Mouse (Mus musculus) forebrain, postnatal 0 days (tissue): ENCODE results near the gene Faah. TPM values are rescaled to one million over a fixed set of nuclear protein-coding genes. Genes with fewer than 3 reads are reported as not detected.

Experiments
- ATAC-seq: fragments of 200-750 bp; cut with Nextera tagmentation; 2 replicates; pipeline ENCODE4 v1.8.0; 2017; ENCODE audit warnings: mild to moderate bottlenecking, moderate library complexity
- DNase-seq: peaks from one replicate; pipeline ENCODE4 v3.0.0-alpha.2; 2015
- H3K27ac ChIP-seq: fragments of 300-500 bp; sonication (generic); 2 replicates; pipeline ENCODE4 v1.5.1; 2014; ENCODE audit warnings: low read depth, mild to moderate bottlenecking, antibody characterized with exemption, low read length, moderate library complexity, mixed read lengths
- H3K27me3 ChIP-seq: fragments of 300-500 bp; sonication (generic); 2 replicates; pipeline ENCODE4 v1.6.1; 2014; ENCODE audit warnings: mild to moderate bottlenecking, low read length, mixed read lengths; ENCODE audit not compliant: insufficient read depth
- H3K36me3 ChIP-seq: fragments of 300-500 bp; sonication (generic); 2 replicates; pipeline ENCODE4 v1.6.1; 2014; ENCODE audit warnings: mild to moderate bottlenecking, moderate library complexity; ENCODE audit not compliant: insufficient read depth
- H3K4me1 ChIP-seq: fragments of 300-500 bp; sonication (generic); 2 replicates; pipeline ENCODE4 v1.6.1; 2014; ENCODE audit warnings: antibody characterized with exemption; ENCODE audit not compliant: insufficient read depth
- H3K4me2 ChIP-seq: fragments of 300-500 bp; sonication (generic); 2 replicates; pipeline ENCODE4 v1.6.1; 2014; ENCODE audit warnings: low read depth, mild to moderate bottlenecking, moderate library complexity
- H3K4me3 ChIP-seq: fragments of 300-500 bp; sonication (generic); 2 replicates; pipeline ENCODE4 v1.5.1; 2014; ENCODE audit warnings: low read depth, low read length, mixed read lengths
- H3K9ac ChIP-seq: fragments of 300-500 bp; sonication (generic); 2 replicates; pipeline ENCODE4 v1.6.1; 2014; ENCODE audit warnings: mild to moderate bottlenecking
- H3K9me3 ChIP-seq: fragments of 300-500 bp; sonication (generic); 2 replicates; pipeline ENCODE4 v1.6.1; 2016; ENCODE audit warnings: low read length
- CTCF ChIP-seq: sonication (generic); IDR thresholded peaks from 2 replicates; pipeline ENCODE4 v1.5.1; 2016; ENCODE audit warnings: antibody characterized with exemption, control low read depth, low read depth
- WGBS: fragments of 180-500 bp; shearing (Covaris S2); extraction: QIAGEN DNeasy Blood & Tissue Kit; methylation state at CpG from one replicate; pipeline ENCODE4 v1.1.7; 2014; 5-methylcytosine and 5-hydroxymethylcytosine counted together
- polyA plus RNA-seq: library from polyadenylated mRNA; unstranded; fragments of >200 nt; fragmentation: Nextera tagmentation; extraction: Ambion mirVana; gene quantifications from 2 replicates; pipeline ENCODE4 v1.2.1, GENCODE M21; 2015
- total RNA-seq: library from RNA; depleted of rRNA; stranded (reverse); fragments of >200 nt; gene quantifications from 2 replicates; pipeline ENCODE4 v1.2.3, GENCODE M21; 2014

Faah gene
- total and polyA plus RNA-seq, 2 experiments from 2014 or later, result 25.4 to 42.7 TPM

DNA sequence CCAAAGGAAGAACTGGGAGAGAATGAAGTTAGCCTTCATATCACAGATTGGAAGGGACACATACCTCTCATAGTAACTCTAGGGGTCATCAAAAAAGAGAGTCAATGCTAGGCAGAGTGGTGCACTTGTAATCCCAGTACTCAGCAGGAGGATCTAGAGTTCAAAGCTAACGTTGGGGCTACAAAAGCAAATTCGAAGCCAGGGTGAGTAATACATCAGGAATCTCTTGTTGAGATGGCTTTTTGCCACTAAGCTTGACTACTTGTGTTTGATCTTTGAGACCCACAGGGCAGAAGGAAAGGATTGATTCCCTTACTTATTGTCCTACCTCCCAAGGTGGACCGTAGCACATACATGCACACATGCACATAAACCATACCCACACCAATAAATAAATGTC, 31.5 kb upstream of the Faah start:
- no peak for TF ChIP-seq CTCF
- Histone ChIP-seq H3K36me3 (no peaks in the 10 kb centered on the region), H3K27me3 (no peaks in the 10 kb centered on the region), H3K9ac (no peak overlapping the region), H3K4me2 (no peak overlapping the region), H3K4me1 (peaks cover 3% of the 10 kb centered on the region; the same call in 1 of the 2 replicates), H3K9me3 (no peaks in the 10 kb centered on the region), H3K27ac (no peak overlapping the region), H3K4me3 (no peak overlapping the region)
- ATAC-seq (no peak), DNase-seq (no peak)
- 81% methylated on average over 3 of the region's 3 CpGs for WGBS

DNA sequence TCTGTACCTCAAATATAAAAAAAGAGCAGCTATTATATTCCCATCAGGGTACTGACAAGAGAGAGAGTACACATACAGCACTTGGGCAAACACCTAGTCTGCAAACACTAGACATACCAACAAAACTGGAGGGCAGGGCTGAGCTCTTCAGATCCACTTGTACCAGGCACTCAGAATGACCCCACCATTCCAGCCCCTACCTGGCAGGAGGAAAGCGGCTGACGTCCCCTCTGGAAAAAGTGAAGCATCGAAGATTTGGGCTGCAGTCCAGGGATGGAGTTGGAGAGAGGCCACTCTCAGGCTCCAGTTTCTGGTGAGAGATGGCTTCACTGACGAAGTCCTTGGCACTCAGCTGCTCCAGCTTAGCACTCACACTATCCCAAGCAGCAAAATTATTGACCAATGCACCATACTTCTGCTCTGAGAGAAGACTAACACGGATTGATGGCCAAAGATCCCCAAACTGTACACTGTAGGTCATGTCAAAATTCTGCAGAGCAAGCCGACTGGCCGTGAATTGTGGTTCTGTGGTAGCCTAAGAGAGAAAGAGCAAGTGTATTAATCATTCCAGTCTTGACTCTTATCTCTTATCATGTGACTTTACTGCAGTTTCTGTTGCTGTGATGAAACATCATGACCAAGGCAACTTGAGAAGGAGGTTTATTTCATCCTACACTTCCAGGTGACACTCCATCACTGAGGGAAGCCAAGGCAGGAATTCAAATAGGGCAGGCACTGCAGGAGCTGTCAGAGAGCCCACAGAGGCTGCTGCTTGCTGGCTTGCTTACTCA, 30.6 kb upstream of the Faah start:
- Histone ChIP-seq H3K36me3 (no peaks in the 10 kb centered on the region), H3K27me3 (no peaks in the 10 kb centered on the region), H3K4me2 (no peak overlapping the region), H3K4me1 (peaks cover 3% of the 10 kb centered on the region; the same call in 1 of the 2 replicates), H3K9me3 (no peaks in the 10 kb centered on the region), H3K9ac (no peak overlapping the region), H3K27ac (no peak overlapping the region), H3K4me3 (no peak overlapping the region)
- 73% methylated on average over 7 of the region's 7 CpGs for WGBS
- DNase-seq (no peak), ATAC-seq (no peak)
- no peak for TF ChIP-seq CTCF

DNA sequence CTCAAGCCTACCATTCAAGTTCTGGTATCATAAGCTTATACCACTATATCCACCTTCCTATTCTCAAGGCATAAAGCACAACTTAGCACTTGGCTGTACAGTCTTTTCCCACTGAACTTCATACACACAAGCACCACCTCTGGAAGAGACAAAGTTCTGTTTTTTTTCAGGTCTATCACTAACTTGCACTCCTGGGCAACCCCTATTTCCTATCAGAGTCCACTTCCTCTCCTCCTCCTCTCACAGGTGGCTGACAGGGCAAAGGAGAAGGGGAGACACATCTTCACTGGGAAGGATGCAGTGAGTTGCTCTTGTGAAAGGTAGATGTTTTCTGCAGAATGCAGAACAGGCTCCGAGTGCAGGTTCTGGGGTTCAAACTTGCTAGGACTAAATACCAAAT, 30.0 kb upstream of the Faah start:
- H3K4me3 ChIP-seq, result no peak overlapping the region
- no peak for ATAC-seq
- peaks cover 2% of the 10 kb centered on the region; the same call in 1 of the 2 replicates for H3K4me1 ChIP-seq
- H3K27ac ChIP-seq, result no peak overlapping the region
- no peaks in the 10 kb centered on the region for H3K36me3 ChIP-seq
- no peak for TF ChIP-seq CTCF
- 95% methylated on average over 1 of the region's 1 CpGs for WGBS
- H3K27me3 ChIP-seq, result no peaks in the 10 kb centered on the region
- no peaks in the 10 kb centered on the region for H3K9me3 ChIP-seq
- no peak overlapping the region for H3K9ac ChIP-seq
- H3K4me2 ChIP-seq, result no peak overlapping the region
- DNase-seq, result no peak

DNA sequence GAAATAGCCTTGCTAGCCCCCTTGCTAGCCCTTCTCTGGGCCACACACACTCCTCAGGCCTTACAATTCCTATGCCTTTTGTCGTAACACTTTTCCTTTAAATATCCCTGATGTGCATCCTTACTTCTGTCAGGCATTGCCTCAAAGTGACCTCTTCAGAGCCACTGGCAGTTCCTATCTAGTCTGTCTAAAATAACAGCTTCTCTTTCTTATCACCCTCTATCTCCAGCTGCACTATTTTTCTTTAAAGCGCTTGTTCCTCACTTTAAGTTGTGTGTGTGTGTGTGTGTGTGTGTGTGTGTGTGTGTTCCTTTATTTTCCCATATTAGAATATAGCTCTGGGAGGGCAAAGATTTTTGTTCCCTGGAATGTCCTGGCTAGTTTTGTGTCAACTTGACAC, 28.9 kb upstream of the Faah start:
- H3K4me3 ChIP-seq, result no peak overlapping the region
- DNase-seq (no peak), ATAC-seq (no peak)
- no peaks in the 10 kb centered on the region for H3K9me3 ChIP-seq
- no peak overlapping the region for H3K27ac ChIP-seq
- 97% methylated on average over 2 of the region's 2 CpGs for WGBS
- TF ChIP-seq CTCF, result no peak
- no peak overlapping the region for H3K9ac ChIP-seq
- H3K4me1 ChIP-seq, result no peaks in the 10 kb centered on the region
- no peak overlapping the region for H3K4me2 ChIP-seq
- no peaks in the 10 kb centered on the region for H3K36me3 ChIP-seq
- H3K27me3 ChIP-seq, result no peaks in the 10 kb centered on the region

DNA sequence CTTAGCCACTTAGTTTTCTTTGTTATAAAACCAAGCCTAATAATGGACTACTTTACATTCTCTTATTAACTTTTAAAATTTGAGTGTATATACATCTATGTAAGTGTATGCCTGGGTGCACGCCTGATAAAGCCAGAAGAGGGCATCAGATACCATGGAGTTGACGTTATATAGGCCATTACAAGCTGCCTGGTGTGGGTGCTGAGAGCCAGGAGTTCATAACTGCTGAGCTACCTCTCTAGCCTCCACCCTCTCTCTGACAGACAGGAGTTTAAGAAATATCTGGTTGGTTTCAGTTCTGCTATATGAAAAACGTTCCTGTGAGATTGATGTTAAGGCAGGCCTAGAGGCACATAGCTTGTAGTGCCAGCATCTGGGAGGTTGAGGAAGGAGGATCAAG, 24.5 kb upstream of the Faah start:
- H3K9ac ChIP-seq, result no peak overlapping the region
- no peak overlapping the region for H3K27ac ChIP-seq
- no peak for TF ChIP-seq CTCF
- no peak overlapping the region for H3K4me2 ChIP-seq
- H3K4me3 ChIP-seq, result no peak overlapping the region
- H3K4me1 ChIP-seq, result no peaks in the 10 kb centered on the region
- ATAC-seq, result no peak
- no peaks in the 10 kb centered on the region for H3K36me3 ChIP-seq
- DNase-seq, result no peak
- no peaks in the 10 kb centered on the region for H3K27me3 ChIP-seq
- 85% methylated on average over 3 of the region's 3 CpGs for WGBS
- H3K9me3 ChIP-seq, result no peaks in the 10 kb centered on the region

DNA sequence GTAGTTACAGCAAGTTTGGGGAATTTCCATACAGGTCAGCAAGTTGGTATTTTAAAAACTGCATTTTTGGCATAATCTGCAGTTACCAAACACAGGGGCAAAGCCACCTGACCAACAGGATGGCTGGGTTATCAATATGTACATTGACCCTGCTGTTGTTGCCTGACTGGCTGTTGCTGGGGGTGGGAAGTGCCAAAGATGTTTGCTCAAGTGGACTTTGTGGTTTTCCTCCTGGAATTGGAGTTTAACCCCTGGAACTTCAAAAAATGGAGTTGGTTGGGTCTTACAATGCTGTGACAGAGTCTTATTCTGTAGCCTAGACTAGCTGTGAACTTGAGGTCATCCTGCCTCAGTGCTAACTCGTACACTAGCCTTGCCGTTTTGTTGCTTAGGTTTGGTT, 22.7 kb upstream of the Faah start:
- Histone ChIP-seq H3K4me1 (no peaks in the 10 kb centered on the region), H3K4me2 (no peak overlapping the region), H3K27me3 (no peaks in the 10 kb centered on the region), H3K27ac (no peak overlapping the region), H3K9ac (no peak overlapping the region), H3K36me3 (0 out of 2 replicates have a peak, but pooled peaks cover 2% of the 10 kb centered on the region), H3K4me3 (no peak overlapping the region), H3K9me3 (no peaks in the 10 kb centered on the region)
- DNase-seq, result no peak
- 99% methylated on average over 2 of the region's 2 CpGs for WGBS
- ATAC-seq, result no peak
- no peak for TF ChIP-seq CTCF

DNA sequence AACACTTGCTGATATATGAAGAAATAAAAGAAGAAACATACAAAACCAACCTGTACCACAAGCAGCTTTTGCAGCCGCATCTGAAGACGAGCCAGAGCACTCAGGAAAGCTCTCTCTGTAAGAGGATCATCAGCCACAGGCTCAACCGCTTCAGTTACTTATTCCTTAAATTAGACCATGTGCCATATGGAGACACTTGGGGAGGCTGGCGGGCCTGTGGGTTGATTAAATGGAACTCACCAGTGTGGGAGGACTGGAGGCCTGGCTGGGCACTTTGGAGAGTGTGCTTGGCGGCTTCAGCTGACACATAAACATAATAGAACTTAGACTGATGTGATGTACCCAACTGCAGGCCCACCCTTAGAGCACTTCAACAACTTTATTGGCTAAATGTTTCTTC, 15.6 kb upstream of the Faah start:
- no peak for TF ChIP-seq CTCF
- peaks cover 9% of the 10 kb centered on the region; the same call in 1 of the 2 replicates for H3K36me3 ChIP-seq
- no peak overlapping the region for H3K4me3 ChIP-seq
- no peaks in the 10 kb centered on the region for H3K27me3 ChIP-seq
- WGBS, result 89% methylated on average over 5 of the region's 5 CpGs
- no peaks in the 10 kb centered on the region for H3K9me3 ChIP-seq
- ATAC-seq, result no peak
- no peak overlapping the region for H3K4me2 ChIP-seq
- DNase-seq, result no peak
- H3K27ac ChIP-seq, result no peak overlapping the region
- no peaks in the 10 kb centered on the region for H3K4me1 ChIP-seq
- H3K9ac ChIP-seq, result no peak overlapping the region
